Mouse (Mus musculus): ENCODE measurements around the gene Epor.
A peak's percentile ranks its signal among the peaks of the same experiment; 100 is the strongest.

The Epor gene

DNA sequence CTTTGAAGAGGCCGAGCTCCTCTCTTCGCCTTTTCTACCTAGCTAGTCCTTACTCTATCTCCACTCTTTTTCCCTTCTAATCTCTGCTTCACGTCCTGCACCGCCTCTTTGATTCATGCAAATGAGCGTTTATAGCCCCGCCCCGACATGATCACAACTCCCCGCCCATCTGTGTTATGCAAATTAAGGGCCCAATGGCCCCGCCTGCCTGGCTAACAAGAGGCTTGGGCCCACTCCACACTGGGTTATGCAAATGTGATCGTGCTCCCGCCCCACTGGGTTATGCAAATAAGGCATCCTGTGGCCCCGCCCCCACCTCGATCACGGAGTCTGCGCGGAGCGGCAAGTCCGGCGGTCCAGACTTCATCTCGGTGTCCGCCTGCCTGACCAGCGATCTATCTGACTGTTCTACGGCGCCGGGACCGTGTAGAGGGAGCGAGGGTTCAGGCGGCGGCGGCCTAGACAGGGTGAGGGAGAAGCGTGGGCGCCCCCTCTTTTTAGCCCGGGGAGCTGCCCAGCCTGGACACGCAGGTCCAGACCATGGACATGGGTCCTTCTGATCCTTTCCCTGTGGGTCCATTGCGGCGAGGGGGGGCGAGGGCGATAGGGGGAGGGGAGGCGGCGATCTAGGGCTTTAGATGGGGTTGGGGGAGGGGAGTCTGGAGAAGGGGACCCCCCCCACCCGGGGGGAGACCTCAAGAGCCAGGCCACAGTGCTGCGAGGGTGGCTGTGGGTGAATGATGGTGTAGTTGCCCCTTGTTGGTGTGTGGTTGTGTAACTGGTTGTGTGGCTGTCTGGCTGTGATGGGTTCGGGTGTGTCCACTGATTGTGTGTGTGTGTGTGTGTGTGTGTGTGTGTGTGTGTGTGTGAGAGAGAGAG, 26.4 kb downstream of the Epor start, which contains the start of gene Plppr2:
Gene Plppr2, plus strand, starts transcription at position 342 of the 879 bp plus-strand sequence.
- DNase-seq (ENCODE audit: low spot score in 2 of 2) = peak; percentile 94 to 98

DNA sequence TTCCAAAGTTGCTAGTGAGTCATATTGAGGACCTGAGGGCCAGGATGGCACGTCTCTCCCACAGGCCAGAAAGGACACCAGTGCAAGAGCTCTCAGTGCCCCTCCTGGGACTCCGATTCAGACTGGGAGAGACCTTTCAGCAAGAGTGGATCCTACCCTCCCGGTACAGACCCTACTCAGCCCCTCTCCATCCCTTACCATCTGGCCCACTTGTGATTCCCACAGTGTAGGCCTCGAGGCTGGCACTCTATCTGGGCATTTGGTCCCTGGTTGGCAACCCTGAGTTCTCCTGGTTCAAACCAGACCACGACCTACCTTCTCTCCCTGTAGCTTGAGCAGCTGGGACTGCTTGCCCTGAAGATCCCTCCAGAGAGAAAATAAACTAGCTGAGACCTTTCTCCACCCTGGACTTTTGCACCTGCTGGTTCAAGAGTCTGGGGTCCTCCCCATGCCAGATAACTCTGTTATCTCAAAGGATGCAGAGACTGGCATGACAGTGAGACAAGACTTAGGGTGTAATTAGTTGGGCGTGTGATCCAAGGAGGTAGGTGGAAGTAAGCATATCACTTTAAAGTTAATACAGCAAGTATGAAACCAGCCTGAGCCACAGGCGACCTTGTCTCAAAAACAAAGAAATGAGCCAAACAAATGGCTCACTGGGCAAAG, 27.7 kb downstream of the Epor start:
- DNase-seq (ENCODE audit: low spot score in 2 of 2) = no peak

DNA sequence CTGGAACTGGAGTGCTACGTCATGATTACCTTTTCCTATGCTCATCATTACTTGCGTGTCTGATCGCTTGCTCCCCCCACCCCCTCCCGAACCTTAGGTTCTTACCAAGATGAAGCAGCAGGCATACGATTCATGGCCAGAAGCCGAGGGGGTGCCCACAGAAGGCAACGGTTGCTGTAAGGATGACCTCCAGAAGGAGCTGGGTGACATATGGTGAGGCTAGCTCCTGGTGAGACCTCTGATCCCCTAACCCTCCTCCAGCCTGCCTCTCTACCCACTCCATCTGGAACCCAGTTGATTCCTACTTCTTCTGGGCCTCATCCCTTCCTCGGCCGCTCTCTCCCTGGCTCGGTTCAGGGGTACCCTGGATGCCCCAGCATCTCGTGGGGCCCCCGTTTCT, 29.3 kb downstream of the Epor start:
- DNase-seq (ENCODE audit: low spot score in 2 of 2) = no peak

DNA sequence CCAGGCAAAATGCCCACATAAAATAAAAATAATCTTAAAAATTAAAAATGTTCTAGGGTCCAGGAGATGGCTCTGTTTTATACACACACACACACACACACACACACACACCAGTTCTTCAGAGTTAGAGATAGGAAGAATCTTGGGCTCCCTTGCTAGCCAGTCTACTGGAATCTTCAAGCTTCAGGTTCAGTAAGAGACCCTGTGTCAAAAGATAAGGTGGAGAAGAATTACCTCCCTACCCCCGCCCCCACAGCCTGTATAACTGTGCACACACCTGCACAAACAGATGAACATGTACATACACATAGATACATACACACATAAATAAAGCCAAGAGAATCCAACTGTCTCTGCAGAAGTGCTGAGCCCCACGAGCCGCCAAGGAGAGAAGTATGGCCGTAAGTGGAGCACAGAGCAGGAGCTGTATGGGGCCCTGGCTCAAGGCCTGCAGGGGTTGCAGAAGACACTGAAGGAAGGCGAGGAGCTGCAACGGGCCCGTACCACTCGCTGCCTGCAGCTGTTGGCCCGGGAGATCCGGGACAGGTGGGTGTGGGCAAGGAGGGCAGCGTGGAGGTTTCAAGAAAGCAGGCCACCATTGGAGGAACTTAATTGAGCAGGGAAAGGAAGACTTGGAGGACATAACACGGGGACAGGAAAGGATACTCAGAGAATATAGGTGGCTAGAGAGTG, 30.7 kb downstream of the Epor start:
- no peak for DNase-seq (ENCODE audit: low spot score in 2 of 2)

DNA sequence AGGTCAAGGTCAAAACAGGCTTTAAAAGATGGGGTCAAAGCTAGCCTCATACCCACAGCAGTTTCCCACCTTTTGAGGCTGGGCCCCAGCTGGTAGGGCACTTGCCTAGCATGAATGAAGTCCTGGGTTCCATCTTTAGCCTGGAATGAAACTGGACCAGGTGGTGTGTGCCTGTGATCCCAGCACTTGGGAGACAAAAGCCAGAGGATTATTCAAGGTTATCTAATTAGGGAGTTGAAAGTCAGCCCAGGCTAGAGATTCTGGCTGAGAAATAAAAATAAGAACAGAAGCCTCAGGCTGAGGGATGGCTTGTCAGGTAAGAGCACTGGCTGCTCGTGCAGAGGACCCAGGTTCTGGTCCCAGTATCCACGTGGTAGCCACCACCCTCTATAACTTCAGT, 31.3 kb downstream of the Epor start:
- DNase-seq (ENCODE audit: low spot score in 2 of 2) = no peak

DNA sequence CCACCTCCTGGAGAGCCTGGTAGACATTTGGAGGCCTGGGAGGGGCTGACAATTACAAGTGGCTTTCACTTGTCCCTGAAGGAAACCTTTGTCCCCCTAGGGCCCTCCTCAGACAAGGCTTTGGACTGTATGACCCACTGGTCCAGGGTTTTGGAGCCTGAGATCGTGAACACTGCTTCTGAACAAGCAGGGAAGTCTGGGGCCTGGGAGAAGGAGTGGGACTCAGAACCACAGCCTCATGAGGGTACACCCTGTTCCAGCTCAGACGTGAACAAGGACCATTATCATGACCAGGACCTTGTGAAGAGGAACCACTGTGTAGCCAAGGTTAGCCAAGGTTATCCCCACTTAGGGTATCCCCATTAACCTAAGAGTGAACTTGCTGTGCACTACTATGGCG, 34.1 kb downstream of the Epor start:
- no peak for DNase-seq (ENCODE audit: low spot score in 2 of 2)

DNA sequence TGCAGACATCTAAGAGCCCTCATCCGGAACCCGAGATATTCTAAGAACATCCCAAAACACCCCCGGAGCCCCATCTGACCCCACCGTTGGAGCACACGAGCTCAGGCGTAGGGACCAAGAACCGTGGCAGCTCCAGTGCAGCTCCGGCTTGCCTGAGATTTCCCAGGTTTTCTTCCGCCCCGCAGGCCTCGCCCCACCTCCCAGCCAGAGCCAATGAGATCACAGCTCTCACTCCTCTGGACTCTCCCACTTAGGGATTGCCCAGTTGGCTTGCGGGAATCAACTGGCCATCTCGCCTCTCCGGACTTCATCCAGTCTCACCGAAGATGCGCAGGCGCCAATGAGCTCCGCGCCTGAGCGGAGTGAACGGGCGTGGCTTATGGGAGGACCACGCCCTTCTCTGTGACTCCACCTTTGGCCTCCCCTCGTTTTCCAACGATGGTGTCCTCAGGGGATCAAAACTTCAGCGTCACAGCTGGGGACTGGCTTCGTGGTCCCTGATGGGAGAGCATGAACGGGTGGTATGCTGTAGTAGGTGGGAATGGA, 36.0 kb downstream of the Epor start, which contains the start of the genes Ccdc159 and Tmem205:
Gene Ccdc159, plus strand, starts transcription at position 264 of the 546 bp plus-strand sequence.
Gene Tmem205, minus strand, starts transcription at position 349 of the 546 bp plus-strand sequence.
- peak; percentile 93 to 96 for DNase-seq (ENCODE audit: low spot score in 2 of 2)

DNA sequence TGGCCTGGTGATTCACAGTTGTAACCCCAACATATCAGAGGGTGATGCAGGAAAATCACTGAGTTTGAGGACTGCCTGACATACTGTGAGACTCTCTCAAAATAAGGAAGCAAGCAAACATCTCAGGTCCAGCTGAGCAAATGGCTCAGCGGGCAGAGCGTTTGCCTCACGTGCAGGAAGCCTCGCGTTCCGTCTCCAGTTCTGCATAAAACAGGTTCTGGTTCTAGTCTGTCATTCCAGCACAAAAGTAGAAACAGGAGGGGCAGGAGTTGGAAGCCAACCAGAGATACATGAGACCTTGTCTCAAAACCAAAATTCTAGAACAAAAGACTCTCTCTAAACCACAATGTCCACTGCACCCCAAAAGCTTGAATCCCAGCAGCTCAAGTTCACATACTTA, 36.5 kb downstream of the Epor start:
- DNase-seq (ENCODE audit: low spot score in 2 of 2) = no peak

DNA sequence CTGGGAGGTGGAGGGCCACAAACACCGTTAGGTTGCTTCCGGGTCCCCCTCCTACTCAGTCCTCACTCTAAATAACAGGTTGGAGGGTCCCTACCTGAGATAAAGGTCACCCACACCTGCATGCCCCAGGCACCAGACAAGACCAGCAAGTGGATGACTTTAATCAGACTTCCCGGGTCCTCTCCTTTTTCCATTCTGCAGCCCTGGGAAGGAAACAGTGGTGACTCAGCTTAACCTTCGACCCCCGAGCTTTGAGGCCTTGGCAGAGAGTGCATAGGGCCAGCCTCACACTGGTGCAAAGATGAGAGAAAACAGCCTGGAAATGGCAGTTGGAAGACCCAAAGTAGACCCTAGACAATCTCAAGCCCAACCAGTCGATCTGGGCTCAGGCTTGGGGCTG, 37.2 kb downstream of the Epor start:
- DNase-seq (ENCODE audit: low spot score in 2 of 2) = no peak

DNA sequence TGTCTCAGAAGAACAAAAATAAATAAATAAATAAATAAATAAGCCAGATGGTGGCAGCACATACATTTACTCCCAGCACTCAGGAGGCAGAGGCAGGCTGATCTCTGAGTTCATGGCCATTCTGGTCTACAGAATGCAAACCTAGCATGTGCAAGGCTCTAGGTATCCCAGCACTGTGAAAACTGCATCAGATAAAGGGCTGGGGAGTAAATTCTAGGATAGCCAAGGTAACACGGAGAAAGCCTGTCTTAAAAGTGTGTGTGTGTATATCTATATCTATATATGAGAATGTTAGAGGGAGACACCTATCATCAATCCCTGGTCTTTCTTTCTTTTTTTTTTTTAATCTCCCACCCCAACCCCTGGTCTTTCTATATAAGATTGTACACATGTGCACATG, 37.8 kb downstream of the Epor start:
- no peak for DNase-seq (ENCODE audit: low spot score in 2 of 2)

DNA sequence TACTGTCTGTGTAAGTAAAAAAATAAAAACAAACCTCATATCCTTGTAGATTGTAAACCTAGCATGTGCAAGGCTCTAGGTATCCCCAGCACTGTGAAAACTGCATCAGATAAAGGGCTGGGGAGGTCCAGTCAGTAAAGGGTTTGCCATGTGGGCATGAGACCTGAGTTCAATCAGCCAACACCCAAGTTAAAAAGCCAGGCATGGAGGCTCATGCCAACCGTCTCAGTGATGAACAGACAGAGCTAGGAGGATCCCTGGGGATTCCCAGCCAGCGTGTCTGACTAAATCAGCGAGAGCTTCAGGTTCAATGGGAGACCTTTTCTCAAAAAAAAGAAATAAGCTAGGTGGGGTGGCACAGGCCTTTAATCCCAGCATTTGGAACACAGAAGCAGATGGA, 38.3 kb downstream of the Epor start:
- DNase-seq (ENCODE audit: low spot score in 2 of 2) = no peak

DNA sequence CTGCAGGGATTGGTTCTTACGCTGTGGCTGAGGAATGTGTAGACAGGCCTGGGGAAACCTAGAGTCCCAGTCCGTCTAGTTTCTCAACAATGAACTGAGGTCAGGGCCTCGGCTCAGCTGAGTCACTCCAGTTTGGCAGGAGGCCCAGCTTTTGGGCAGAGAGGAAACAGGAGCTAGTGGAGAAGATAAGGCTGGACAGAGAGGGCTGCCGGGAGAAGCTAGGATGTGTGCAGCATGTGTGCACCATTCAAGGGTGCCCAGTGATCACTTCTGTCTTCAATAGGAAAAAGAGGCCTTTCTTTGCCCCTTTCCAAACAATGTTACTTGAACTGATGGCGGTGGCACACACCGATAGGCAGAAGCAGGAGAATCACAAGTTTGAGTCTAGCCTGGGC, 39.2 kb downstream of the Epor start:
- DNase-seq (ENCODE audit: low spot score in 2 of 2) = no peak

DNA sequence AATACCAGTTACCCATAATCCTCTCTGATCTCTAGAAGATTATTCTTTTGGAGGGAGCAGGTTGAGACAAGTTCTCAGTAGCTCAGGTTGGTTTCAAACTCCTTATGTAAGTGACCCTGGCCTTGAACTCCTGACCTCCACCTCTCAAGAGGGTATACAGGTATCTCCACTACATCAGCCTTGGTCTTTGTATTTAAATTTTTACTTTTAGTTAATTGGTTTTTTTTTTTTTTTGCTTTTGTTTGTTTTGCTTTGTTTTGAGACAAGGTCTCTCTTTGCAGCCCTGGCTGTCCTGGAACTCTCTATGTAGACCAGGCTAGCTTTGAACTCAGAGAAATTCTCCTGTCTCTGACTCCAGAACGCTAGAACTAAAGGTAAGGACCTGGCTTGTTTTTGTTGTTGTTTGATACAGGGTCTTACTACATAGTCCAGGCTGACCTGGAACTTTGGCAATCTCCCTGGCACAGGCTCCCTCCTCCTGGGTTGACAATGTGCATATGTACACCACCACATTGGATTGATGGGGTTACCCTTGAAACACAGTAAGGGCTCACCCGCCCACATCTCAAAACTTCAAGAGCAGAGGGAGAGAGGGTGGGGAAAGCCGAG, 39.7 kb downstream of the Epor start:
- no peak for DNase-seq (ENCODE audit: low spot score in 2 of 2)

DNA sequence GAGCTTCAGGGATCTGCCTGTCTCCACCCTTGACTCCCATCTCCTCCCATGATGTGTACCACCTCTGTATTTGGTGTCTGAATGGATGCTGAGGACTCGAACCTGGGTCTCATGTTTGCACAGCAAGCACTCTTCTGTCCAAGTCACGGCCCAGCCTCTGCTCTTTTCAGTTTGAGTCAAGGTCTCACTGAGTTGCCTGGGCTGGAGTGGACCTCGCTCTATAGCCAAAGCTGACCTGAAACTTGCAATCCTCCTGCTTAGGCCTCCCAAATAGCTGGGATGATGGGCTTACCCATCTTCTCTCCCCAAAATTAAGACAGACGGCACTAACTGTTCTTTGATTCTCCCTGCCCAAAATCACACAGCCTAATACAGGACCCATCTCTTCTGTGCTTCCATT, 40.3 kb downstream of the Epor start:
- DNase-seq (ENCODE audit: low spot score in 2 of 2) = no peak

DNA sequence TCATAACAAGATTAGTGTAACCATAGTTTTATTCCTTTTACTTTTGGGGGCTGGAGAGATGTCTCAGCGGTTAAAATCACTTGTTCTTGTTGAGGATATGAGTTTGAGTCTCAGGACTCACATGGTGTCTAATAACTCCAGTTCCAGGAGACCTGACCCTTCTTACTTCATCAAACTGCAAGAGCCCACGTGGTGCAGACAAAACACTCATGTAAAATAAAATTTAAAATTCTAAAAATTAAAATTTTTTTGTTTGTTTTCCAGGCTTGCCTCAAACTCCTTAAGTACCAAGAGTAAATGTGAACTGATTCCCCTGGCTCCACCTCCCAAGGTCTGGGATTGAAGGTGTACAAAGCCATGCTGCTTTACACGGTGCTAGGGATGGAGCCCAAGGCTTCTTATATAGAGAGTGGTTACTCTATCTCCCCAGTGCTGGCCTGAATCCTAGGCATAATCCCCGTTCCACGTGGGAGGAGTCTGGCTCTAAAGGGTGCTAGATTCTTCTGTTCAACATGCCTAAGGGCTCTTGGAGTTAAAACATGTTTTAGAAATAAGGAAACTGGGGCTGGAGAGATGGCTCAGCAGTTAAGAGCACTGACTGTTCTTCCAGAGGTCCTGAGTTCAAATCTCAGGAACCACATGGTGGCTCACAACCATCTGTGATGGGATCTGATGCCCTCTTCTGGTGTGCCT, 44.5 kb downstream of the Epor start:
- peak in 1 of 2 experiments; percentile 49 for DNase-seq (ENCODE audit: low spot score in 2 of 2)

DNA sequence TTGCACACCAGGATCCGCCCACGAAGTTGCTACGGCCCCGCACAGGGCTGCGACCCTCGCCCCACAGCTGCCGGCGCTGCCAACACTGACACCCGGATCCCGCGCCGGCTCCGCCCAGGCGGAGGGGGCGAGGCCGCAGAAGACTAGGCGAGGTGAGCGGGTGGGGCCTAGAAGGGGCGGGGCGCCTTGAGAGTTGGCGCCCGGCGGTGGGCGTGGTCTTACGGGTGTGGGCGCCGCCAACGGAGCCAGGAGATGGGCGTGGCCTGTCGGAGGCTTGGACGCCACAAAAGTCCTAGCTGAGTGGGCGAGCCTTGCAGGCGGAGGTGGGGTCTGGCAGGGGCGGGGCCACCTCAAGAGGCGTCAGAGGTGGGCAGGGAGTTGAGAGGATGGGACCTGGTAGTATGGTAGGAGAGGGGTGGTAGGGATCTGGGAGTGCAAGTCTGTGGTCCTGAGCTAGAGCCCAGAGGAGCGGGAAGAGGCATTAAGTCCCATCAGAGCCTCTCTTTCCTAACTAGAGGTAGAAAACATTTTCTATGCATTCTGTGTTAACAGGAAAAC, 45.2 kb downstream of the Epor start, which contains the start of gene Rab3d:
Gene Rab3d, minus strand, starts transcription at position 158 of the 558 bp plus-strand sequence.
- DNase-seq (ENCODE audit: low spot score in 2 of 2) = peak; percentile 80 to 92

DNA sequence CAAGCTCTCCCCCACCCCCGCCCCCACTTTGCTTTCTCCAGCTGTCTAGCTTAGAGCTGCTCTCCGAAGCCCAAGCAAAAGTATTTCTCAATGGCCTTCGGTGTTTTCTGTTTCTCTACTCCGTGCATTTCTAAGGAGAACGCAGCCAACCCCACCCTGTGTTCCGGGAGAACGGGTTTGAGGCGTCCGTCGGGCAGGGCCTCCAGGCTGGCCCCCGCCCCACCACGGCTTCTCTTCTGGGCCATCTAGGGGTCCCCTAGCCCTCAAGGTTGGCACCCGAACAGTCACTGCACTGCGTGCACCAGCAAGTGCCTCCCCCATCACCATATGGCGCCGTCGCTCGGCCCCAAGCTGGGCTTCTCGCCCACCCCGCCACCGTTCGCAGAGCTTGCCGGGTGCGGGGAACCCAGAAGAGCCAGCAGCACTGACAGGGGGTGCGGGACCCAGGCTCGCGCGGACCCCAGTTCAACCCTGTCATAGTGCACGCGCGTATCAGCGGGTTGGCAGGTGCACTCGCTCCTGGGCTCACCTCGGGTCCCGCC, 45.7 kb downstream of the Epor start:
- DNase-seq (ENCODE audit: low spot score in 2 of 2) = peak in 1 of 2 experiments; percentile 81

DNA sequence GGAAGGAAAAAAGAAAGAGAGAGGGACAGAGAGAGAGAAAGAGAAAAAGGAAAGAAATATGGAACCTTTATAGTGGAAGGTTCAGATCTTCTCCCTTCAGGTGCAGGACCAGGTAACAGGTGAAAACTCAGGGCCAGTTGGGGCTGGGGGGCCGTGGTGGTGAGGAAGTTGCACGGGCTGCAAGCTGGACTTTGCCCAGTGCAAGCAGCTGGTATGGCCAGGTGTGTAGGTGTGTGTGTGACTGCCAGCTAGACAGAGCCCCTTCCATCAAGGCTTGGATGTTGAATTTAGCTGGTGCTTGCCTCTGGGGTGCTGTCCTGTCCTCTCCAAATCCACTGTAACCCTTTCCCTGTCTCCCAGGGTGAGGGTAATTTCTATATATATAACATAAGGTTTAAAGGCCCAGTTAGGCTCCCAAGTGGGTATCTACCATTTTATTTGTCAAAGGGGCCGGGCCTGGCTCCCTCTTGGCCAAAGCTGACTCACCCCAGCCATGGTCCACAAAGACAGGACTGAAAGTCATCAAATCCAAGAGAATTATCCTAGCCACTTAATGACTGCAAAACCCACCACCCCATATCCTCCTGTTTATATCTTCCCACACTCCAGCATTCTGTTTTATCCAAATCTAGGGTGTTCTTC, 46.3 kb downstream of the Epor start:
- no peak for DNase-seq (ENCODE audit: low spot score in 2 of 2)

DNA sequence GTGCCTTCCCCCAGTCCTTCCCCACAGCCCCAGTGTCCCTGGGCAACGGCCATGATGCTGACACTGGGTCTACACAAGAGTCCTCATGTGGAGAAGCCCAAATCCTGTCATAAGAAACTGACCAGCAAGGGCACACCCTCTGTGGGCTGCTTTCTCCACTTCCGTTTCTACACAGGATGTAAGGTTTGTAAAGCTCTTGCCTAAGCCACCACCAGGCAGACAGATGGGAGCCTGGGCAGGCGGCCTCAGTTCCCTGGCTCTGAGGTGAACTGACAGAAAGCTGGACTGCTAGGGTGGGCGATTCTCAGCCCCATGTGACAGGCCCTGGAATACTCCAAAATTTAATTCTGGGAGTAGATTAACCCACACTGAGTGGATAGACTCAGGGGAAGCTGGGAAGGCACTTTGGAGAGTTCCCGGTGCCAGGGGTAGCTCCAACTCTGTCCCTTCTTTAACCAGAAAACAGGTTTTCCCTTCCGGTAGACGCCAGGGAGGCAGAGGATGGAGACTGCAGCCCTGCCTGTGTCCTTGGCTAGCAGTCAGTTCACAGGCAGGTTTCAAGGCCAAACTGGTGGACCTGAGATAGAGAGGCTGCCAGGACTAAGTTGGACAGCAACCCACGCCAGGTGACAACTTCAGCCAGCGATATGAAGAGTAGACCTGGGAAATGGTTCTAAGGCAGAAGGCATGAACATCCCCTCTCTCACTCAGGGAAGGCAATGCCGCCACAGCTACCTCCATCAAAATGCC, 53.7 kb downstream of the Epor start:
- DNase-seq (ENCODE audit: low spot score in 2 of 2) = no peak

All from left cerebral cortex, adult 9 months (tissue).